Mouse (Mus musculus): ENCODE data around the gene Itpr1.

The Itpr1 gene

DNA sequence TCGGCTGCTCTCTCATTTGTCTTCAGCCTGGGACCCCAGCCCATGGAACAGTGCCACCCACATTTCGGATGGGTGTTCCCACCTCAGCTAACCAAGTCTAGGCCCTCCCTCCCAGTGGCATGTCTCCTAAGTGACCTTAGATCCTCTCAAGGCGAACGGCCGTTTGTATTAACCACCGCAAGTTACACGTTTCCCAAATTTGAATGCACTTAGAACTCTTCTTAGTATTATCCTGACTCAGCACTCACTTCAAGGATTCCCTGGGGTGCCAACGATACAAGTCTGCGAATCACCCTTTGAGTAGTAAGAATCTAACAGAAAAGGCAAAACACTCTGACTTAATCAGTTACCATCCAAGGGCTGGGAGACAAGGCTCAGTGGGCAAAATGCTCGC, 311.7 kb downstream of the Itpr1 start:
- no peak for DNase-seq

DNA sequence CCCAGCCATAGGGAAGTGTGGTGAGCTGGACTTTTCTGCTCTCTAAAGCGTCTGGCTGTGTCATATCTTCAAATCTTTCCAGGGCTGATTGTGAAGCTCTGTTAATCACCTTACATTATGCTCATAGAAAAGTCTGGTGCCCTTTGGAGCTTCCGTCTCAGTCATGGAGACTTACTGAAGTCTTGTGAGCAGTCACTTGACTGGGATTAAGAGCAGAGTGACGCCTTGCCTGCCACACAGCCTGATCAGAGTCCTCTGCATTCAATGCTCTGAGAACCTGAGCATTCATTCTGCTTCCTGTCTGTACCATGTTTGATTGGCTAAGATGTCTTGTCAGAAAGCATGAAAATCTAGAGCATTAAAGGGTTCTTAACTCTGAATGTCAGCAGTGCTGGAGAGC, 314.7 kb downstream of the Itpr1 start:
- no peak for DNase-seq

DNA sequence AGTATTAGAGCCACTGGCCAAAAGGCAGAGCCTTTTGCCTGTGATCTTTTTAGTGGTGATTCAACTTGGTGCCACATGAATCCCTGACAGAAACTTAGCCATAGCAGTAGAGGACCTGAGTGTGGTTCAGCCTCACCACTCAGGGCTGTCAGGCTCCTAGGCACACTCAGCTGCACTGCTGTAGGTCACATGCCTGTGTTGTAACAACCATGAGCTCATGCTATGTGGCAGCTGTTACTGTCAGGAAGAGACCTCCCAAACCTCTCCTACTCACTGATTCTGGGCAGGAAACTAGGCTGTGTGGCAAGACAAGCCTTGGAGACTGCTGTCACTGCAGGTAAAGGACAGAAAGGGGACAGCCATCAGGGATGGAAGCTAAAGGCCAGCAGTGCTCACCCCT, 315.1 kb downstream of the Itpr1 start:
- DNase-seq = peak; percentile 64 to 67

DNA sequence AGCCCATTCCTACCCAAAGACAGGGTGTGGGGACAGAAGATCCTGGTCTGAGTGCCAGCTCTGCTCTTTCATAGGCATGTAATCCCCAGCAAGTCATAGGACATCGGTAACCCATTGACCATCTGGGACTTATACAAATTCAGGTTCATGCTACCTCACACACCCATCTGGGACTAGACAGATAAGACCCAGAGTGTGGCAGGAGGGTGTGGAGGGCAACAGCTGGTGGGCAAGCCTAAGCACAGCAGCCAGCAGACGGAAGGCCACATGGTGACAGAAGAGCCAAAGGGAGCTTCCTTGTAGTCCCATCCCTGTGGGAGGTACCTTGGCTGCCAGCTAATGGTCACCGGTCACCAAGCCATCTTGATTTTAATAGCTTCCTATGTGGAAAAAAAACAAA, 316.3 kb downstream of the Itpr1 start:
- no peak for DNase-seq

DNA sequence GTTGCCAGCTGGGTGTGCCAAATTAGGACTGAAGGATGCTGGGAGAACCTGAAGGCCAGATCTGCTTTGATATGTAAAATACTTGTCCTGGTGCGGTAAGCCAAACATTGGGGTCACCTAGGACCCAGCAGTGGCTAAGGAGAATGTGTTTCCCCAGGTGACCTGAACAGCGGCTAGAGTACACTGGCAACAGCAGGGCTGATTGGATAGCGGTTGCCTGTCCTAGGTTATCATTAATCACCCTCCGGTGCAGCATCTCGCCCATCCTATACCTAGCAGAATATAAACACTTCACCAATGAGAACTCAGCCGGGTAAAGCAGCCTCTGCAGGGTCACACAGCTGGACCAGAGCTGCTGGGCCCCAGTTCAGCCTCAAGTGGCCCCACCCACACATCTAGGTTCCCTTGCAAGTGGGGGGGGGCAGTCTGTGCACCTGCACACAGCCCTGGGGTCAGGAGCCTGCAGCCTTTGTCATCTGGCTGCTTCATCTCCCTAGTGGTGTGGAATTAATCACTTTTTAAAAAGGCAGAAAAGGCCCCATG, 318.0 kb downstream of the Itpr1 start:
- DNase-seq = no peak

DNA sequence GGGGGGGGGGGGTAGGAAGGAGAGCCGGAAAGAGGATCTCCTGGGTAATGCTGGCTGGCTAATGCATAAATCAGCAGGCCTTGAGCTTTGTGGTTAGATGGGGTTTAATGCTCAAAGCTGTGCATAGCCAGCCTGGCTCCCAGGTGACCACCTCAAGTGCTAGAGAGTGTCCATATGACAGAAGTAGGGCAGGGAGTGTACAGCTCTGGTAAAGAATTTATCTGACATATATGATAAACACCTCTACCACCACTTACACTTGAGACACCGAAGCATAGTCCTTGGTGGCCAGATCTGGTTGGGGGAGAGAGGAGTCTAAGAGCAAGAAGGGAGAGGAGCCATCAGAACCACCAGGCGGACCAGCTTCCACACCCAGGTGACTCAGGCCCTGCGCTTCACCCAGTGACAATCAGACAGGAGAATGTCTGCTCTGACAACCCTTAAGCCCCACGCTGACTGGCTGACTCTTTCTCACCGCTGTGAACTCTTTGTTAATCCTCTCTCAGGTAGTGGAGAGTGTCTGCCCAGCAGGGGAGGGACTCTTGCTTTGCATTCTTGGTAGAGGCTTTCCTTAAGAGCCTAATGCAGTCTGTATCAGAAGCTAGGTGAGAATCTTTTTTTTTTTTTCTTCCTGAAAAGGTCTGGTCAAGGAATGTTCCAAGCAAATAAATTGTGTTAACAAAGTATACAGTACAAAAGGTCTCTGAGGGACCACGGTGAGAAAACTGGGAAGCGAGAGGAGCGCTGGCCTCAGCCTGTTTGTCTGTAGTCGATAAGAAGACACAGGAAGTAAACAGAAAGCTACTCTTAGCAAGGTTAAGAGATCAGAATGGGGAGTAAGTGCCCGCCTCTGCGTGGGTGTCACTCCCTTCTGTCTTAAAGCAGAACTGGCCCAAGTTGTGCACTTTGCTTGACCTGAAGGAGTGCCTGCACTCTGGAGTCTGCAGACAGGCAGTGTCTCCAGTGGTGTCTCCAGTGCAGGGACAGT, 318.7 kb downstream of the Itpr1 start:
- peak; percentile 76 to 78 for DNase-seq

DNA sequence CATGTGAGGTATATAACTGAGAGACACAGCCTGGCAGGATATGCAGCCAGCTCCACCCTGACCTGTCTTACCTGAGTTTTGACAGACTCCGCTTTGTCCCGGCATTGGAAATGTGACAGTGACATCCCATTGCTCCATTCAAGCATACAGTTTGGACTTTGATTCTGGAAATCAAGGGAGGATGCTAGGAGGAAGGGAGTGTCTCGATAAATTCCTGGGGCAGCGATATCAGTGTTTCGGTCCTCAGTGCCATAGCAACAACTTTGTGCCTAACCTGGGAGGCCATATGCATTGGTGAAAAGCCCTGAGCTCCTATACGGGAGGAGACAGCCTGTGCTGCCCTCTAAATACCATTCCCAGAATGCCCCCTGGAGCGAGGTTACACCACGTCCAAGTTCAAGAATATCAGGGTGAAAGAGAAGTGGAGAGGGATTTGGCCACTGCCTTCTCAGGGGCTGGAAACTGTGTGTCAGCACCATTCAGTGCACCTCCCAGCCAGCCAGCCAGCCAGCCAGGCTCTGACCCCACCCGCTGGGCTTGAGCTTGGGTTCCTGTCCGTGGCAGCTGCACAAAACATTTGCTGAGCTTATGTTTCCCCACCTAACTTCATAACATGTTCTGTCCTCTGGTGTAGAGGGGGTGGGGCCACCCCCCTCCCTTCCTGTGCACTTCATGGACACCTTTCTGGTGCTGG, 319.7 kb downstream of the Itpr1 start:
- peak; percentile 77 to 82 for DNase-seq

DNA sequence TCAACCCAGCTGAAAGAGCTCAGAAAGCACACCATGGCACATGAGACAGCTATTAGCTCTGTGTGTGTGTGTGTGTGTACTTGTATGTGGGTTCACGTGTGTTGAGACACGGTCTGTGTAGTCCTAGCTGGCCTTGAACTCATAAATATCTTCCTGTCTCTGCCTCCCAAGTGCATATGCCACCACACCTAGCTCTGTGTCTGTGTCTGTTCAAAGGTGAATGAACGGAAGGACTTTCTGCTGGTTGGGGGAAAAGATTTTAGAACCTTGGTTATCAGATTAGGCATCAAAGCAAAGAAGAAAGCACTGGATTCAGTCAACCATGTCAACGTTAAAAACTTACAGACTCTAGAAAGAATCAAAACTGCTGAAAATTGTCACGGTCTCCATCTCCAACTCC, 321.2 kb downstream of the Itpr1 start:
- DNase-seq = no peak

DNA sequence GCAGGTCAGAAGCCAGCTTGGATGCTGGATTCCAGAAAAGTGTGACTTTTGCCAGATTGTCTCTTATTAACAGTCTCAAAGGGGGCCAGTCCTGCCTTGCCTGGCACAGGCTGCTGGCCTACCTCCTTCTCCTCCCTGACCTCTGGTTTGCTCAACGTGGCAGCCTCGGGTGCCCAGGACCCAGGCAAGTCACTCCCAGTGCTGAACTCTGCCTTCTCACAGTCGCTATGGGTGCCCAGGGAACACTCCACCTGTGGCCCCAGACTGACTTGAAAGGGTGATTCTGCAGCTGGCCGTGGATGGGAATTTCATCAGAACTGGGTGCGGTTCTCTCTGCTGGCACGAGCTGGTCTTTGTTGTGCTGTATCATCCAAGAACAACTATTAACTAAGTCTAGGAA, 321.7 kb downstream of the Itpr1 start:
- peak; percentile 54 to 66 for DNase-seq

DNA sequence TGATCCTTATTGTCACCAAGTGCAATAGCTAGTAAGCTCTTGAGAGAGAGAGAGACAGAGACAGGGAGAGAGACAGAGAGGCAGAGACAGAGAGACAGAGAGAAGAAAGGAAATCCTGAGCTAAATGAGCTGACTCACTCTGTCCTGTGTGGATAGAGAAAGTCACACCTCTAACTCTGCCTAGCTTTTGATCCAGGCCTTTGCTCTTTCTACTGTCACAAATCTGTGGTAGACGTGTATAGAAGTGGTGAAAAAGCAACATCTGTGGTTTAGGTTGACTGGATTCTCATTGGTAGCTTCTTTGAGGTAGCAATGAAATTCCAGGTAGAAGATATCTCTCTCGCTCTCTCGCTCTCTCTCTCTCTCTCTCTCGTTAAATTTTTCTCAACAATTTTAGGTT, 322.4 kb downstream of the Itpr1 start:
- no peak for DNase-seq

DNA sequence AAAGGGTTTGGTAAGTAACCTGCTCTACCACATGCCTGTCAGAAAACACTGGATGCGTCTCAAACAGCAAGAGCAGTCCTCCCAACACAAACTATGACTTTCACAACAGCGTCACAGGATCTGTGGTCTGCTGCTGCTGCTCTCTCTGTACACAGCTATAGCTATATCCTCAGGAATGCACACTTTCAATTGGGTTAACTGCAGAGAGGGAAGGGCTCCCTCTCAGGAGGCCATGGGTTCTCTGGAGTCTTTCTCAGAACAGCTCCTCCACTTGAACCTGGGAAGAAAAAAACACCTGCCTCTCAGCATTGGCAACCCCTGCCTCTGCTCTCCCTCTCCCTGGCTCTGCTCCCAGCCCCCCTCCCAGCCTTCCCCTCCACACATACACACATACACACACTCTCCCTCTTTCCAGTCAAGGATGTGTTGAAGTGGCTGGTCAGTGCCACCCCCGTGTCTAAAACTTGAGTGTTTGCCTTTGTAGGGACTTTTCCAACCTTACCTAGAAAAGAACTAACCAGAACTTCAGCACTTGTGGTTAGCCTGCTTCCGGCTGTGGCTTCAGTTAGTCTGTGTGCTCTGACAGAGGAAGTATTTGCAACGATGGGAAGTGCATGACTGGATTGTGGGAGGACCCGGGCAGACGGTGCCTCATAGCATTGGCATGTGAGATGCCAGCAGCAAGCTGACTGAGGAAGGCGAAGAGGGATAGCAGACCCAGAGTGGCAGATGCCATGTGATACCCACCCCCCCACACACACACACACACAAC, 323.8 kb downstream of the Itpr1 start:
- DNase-seq = peak; percentile 85 to 87

DNA sequence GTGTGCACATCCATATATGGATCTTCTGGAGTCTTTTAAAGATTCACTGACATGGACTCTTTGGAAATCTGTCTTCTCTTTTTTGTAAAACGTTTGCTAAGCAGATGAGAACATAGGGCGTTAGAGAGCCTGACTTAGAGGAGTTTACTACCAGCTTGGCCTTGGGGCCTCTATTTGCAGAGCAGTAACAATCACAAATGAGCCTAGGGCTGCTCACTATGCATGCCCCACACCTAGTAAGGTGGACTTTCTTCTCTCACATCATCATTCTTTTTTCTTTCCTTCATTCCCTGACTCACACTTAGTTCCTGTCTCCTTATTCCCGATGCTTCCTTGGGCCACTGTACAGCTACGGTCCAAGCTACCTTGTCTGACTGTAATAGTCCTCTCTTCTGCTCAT, 325.5 kb downstream of the Itpr1 start:
- DNase-seq = no peak

DNA sequence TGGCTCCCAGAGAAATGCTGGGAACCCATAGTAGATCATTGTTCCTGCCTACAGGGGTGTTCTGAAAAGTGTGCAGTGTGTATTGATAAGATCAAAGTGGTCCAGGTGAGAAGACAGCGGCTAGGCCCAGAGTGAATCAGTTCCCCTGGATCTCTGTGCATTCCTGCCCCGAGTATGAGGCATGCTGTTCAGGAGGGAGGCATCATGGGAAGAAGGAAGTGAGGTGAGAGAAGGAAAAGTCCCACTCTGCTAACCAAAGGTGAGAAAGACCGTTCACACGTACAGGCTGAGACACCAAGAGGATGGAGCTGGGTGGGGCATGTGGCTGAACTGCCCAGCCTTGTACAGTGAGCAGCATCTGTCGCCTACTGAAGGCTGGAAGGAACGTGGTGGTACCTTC, 327.5 kb downstream of the Itpr1 start:
- DNase-seq = no peak

DNA sequence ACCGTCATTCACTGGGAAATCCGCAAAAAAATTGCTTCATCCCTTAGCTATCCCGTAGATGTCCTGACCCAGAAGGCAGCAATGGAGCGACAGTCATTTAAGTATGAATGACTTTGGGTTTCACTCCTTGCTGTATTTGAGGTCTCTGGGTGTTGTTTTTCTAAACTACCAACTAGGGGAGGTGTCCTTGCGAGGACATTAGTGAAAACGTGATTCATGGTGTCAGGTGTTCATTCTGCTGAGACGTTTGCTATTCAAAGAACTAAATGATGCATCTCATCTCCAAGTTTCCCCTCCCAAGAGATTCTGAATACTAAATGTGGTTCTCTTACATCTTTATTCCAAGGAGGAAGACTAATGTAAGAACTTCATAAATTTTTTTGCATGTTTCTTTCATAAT, 332.0 kb downstream of the Itpr1 start:
- DNase-seq = no peak

DNA sequence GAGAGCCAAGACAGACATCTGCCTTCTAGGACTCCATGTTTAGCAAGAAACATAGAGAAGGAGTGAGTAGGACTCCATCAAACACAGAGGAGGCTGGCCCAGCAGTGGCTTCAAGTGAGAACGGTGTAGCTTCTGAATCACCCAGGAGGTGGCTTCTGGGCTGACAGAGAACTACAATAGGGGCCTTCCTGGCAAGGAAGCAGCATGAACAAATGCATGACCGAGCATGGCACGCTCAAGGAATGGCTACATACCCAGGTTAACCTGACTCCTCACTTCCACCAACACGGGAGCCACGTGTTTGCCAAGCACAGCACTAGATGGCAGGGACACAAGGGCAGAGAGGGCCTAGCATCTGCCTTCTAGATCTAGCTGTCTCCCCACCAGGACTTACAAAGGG, 332.6 kb downstream of the Itpr1 start:
- DNase-seq = no peak

DNA sequence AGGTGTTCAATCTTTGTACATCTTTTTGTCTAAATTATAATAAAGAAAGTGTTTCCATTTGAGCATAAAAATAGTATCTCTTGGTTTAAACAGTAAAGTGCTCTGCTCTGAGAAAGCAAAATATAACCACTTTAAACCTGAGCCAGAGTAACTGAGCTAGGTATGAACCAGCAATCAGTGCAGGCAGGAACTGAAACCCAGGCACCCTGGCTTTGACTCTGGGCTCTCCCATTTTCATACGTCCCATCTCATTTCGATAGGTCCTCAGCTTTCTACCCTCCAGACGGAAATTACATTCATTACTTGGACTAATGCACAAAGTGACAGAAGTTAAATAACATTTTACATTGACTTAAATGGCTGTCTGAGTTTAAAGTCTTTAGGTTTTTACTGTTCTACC, 335.5 kb downstream of the Itpr1 start:
- DNase-seq = no peak

DNA sequence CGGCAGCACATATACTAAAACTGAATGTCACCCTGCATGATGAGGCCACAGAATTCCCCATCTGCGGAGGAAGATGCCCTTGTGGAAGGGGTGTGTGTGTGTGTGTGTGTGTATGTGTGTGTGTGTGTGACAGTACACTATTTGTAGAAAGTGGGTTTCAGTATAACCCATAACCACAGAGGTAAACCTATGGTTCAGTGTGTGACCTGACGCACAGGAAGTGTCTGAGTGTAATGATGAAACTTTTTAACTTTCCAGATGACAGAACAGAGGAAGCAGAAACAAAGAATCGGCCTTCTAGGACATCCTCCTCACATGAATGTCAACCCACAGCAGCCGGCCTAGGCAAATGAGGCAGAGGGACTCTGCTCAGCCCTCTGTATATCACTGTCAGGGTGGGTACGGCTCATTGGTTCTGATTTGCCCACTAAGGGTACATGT, 336.6 kb downstream of the Itpr1 start:
- DNase-seq = peak in 1 of 2 experiments; percentile 21

DNA sequence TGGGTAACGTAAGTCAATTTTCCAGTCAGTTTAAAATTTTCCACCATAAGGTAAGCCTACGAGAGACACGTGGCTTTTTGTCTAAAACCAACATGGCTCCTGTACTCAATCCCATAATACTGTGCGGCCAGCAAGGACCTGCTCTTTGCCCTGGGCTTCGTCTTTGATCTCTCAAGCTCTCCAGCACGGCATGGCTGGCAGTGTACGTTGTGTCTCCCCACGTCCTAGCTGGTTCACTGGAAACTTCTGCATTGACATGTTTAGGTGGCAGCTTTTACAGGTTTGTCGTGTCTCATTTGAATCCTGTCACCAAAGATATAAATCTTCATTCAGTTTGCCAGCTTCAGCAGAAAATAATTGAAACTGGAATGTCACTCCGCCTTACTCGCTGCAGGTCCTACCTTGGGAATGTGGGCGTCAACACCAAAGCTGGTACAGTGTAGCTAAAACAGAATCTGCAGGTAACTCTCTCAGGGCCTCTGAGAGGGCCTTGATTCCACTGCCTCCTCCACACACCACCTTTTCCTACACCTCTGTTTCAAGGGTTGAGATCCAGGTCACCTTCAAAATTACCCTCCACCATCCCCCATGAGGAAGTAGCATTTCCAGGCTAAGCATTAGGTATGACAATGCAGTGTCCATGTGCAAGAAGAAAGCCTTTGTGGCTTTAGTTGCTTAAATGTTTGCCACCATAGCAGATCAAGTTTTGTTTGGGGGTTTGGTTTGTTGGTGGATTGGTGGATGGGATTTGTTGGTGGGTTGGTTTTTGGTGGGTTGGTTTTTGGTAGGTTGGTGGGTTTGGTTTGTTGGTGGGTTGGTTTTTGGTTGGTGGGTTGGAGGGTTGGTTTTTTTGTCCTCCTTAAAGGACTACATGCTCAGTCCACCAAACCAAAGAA, 339.1 kb downstream of the Itpr1 start:
- DNase-seq = no peak

DNA sequence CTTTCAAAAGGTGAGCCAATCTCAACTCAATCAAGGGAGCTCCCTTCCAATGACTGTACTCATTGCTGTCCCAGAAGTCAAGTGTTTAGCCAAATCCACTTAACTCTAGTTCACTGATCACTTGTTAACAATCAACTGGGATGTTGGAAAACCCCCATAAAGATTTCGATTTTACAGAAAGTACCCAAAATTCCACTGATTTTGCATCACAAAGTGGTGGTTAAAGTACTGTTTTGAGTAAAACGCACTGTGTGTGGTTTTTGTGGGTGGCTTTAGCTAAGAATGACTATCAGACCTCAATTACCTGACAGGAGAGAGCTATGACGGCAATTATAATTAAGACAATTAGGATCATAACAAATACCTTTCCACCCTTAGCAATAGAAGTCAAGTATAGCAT, 340.1 kb downstream of the Itpr1 start:
- DNase-seq = no peak

DNA sequence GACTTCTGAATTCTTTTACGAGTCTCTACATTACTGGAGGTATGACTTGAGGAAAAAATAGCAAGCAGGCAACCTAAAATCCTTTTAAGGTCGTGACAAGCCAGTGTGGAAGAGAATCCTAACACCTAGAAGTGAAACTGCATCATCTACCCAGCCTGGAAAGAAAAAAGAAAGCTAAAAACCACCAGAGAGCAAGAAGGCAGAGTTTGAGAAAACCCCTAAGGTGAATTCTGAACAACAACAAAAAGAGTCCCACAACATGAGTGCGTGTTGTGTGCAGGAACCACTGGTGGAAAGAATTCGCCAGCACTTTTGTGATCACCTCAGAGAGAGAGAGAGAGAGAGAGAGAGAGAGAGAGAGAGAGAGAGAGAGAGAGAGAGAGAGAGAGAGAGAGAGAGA, 340.6 kb downstream of the Itpr1 start:
- DNase-seq = no peak

DNA sequence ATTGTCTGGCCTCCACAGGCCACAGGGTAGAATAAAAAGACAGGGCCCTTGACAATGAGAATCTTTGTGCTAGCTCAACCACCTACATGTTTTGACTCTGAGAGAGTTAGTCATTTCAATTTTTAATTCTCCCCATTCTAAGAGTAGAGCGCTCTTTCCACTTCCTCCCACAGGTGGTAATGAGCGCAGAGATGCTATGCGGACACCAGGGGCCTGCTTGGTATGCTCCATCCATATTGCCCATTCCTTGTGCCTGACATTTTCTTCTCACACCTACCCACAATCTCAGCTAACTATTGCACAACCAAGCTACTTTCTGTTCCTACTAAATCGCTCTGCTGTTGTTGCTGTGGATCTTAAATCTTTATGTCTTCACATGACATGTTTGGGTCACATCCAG, 341.5 kb downstream of the Itpr1 start:
- DNase-seq = no peak

DNA sequence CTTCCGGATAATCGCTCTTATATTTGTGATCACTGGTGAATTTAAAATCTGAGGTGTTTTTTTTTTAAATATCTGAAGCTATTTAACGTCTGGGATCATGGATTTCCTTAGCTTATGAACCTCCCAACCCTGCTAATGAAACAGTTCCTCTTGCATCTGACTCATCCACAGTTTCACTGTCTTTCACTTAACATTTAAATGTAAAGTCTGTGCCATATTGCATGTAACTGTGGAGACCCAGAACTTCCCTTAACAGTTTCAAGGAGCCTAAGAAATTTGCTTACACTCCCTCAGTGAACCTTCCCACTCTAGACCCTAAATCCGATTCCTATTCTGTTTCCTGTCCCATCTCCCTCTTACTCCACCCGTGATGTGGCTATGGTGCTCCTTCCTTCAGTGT, 342.0 kb downstream of the Itpr1 start:
- no peak for DNase-seq
